Mouse (Mus musculus) heart, postnatal 0 days (tissue): Measurements from ENCODE around the gene Rhd. TPM values are rescaled to one million over a fixed set of nuclear protein-coding genes. Genes with fewer than 3 reads are reported as not detected.
"Not testable (repeated sequence)": the region's sequence is repeated elsewhere in the genome, so short reads cannot be mapped to it uniquely, and the experiment has no call there.

ENCODE experiments used
- ATAC-seq: fragments of 200-750 bp; cut with Nextera tagmentation; 2 replicates; pipeline ENCODE4 v1.8.0; 2017; ENCODE audit warnings: low read depth, moderate number of reproducible peaks, moderate library complexity; ENCODE audit not compliant: insufficient read depth
- DNase-seq: peaks from one replicate; pipeline ENCODE4 v3.0.0-alpha.2; 2016; ENCODE audit warnings: low spot score
- H3K27ac ChIP-seq: fragments of 300-500 bp; sonication (generic); 2 replicates; pipeline ENCODE4 v1.5.1; 2014; ENCODE audit warnings: low read depth, mild to moderate bottlenecking
- H3K27me3 ChIP-seq: fragments of 300-500 bp; sonication (generic); 2 replicates; pipeline ENCODE4 v1.6.1; 2014; ENCODE audit warnings: low read length, mixed read lengths; ENCODE audit not compliant: control insufficient read depth, insufficient read depth
- H3K36me3 ChIP-seq: fragments of 300-500 bp; sonication (generic); replicated peaks from 2 replicates; pipeline ENCODE4 v1.6.1; 2014; ENCODE audit warnings: low read length, mixed read lengths; ENCODE audit not compliant: control insufficient read depth, insufficient read depth
- H3K4me1 ChIP-seq: fragments of 300-500 bp; sonication (generic); 2 replicates; pipeline ENCODE4 v1.6.1; 2014; ENCODE audit warnings: antibody characterized with exemption; ENCODE audit not compliant: control insufficient read depth, insufficient read depth
- H3K4me2 ChIP-seq: fragments of 300-500 bp; sonication (generic); 2 replicates; pipeline ENCODE4 v1.6.1; 2014; ENCODE audit warnings: low read depth, mild to moderate bottlenecking, low read length, moderate library complexity
- H3K4me3 ChIP-seq: fragments of 300-500 bp; sonication (generic); 2 replicates; pipeline ENCODE4 v1.5.1; 2014; ENCODE audit warnings: low read depth, low read length
- H3K9ac ChIP-seq: fragments of 300-500 bp; sonication (generic); replicated peaks from 2 replicates; pipeline ENCODE4 v1.6.1; 2014; ENCODE audit warnings: low read depth, low read length, mixed read lengths
- H3K9me3 ChIP-seq: fragments of 300-500 bp; sonication (generic); replicated peaks from 2 replicates; pipeline ENCODE4 v1.6.1; 2016; ENCODE audit warnings: low read length; ENCODE audit not compliant: control insufficient read depth
- CTCF ChIP-seq: IDR thresholded peaks from 2 replicates; pipeline ENCODE4 v1.5.1; 2016; ENCODE audit warnings: antibody characterized with exemption, control low read depth, low read depth
- EP300 ChIP-seq: IDR thresholded peaks from 2 replicates; pipeline ENCODE4 v1.6.1; 2016; ENCODE audit warnings: antibody characterized with exemption, low read depth
- WGBS: fragments of 180-500 bp; shearing (Covaris S2); extraction: QIAGEN DNeasy Blood & Tissue Kit; methylation state at CpG from one replicate; pipeline ENCODE4 v1.1.7; 2014; 5-methylcytosine and 5-hydroxymethylcytosine counted together
- polyA plus RNA-seq: library from polyadenylated mRNA; unstranded; fragments of >200 nt; fragmentation: Nextera tagmentation; extraction: Ambion mirVana; gene quantifications from 2 replicates; pipeline ENCODE4 v1.2.1, GENCODE M21; 2015
- total RNA-seq: library from RNA; depleted of rRNA; stranded (reverse); fragments of >200 nt; gene quantifications from 2 replicates; pipeline ENCODE4 v1.2.3, GENCODE M21; 2014; ENCODE audit warnings: low replicate concordance

Rhd gene
- total and polyA plus RNA-seq, 2 experiments from 2014 or later = 7.7 to 10.3 TPM

- 88% methylated on average over 11 of the region's 11 CpGs for WGBS
- Histone ChIP-seq H3K36me3 (peaks cover 42% of the 10 kb centered on the region), H3K27ac (no peak overlapping the region), H3K9ac (no peak overlapping the region), H3K4me2 (no peak overlapping the region), H3K4me3 (no peak overlapping the region), H3K27me3 (no peaks in the 10 kb centered on the region), H3K9me3 (no peaks in the 10 kb centered on the region), H3K4me1 (no peaks in the 10 kb centered on the region)
- TF ChIP-seq CTCF (no peak), EP300 (no peak)
- ATAC-seq (no peak), DNase-seq (no peak)
Measured at GRCm38 (mm10) chr4:134827806-134828205, 36.5 kb upstream of the Rhd start.

DNA sequence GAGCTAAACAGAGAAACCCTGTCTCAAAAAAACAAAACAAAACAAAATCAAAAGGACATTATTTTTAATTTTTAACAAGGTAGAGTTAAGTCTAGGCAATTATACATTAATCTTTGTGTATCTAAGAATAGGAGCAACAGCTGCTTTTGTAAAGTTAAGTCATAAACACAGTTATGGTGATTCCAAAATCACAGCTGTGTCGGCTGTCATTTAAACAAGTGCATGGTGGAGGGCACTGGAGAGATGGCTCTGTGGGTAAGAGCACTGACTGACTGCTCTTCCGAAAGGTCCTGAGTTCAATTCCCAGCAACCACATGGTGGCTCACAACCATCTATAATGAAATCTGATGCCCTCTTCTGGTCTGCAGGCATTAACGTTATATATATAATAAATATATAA lies 32.4 kb upstream of the Rhd start:
- Histone ChIP-seq H3K9me3 (no peaks in the 10 kb centered on the region), H3K27me3 (no peaks in the 10 kb centered on the region), H3K4me1 (no peaks in the 10 kb centered on the region), H3K4me2 (no peak overlapping the region), H3K36me3 (peaks cover 40% of the 10 kb centered on the region), H3K4me3 (no peak overlapping the region), H3K27ac (no peak overlapping the region), H3K9ac (no peak overlapping the region)
- no peak for ATAC-seq
- 89% methylated on average over 3 of the region's 3 CpGs for WGBS
- no peak for DNase-seq
- no peak for TF ChIP-seq EP300
- no peak for TF ChIP-seq CTCF

DNA sequence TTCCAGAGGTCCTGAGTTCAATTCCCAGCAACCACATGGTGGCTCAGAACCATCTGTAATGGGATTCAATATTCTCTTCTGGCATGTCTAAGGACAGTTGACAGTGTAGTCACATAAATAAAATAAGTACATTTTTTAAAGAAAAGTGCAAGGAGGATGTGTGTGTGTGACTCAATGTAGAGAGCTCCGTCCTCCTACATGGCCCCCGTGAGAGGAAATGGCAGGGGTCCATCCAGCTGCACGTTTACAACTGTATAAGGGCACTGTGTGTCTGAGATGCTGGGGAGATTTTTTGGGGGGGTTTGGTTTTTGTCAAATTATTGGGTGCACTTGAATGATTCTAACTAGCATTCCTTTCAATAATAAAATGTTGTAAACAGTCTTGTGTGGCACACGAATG lies 28.9 kb upstream of the Rhd start:
- Histone ChIP-seq H3K27me3 (no peaks in the 10 kb centered on the region), H3K9ac (no peak overlapping the region), H3K4me3 (no peak overlapping the region), H3K4me1 (no peaks in the 10 kb centered on the region), H3K36me3 (peaks cover 20% of the 10 kb centered on the region), H3K4me2 (no peak overlapping the region), H3K9me3 (no peaks in the 10 kb centered on the region), H3K27ac (no peak overlapping the region)
- DNase-seq = no peak
- WGBS = 80% methylated on average over 4 of the region's 4 CpGs
- ATAC-seq = no peak
- no peak for TF ChIP-seq EP300
- no peak for TF ChIP-seq CTCF

DNA sequence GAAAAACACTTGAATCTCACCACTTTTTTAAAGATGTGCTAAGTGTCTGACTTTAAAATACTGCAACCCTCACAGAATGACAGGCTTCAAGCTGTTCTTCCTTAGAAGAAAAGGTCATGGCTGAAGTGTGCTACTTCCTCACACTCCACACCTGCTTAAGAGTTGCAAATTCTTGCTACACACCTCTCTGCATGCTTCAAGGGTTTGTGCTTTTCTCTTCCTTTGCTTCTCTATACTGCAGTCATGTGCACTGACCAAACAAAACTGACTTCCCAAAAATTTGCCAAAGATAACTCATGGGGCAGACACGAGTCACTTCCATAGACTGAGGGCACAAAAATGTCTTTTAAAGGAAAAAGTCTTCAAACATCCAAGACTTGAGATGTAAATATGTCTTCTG lies 26.1 kb upstream of the Rhd start:
- peaks cover 11% of the 10 kb centered on the region for H3K36me3 ChIP-seq
- WGBS = 55% methylated on average over 1 of the region's 1 CpGs
- TF ChIP-seq CTCF (no peak), EP300 (no peak)
- no peak overlapping the region for H3K4me2 ChIP-seq
- no peak overlapping the region for H3K9ac ChIP-seq
- no peaks in the 10 kb centered on the region for H3K4me1 ChIP-seq
- H3K9me3 ChIP-seq = no peaks in the 10 kb centered on the region
- H3K4me3 ChIP-seq = no peak overlapping the region
- ATAC-seq (no peak), DNase-seq (no peak)
- H3K27me3 ChIP-seq = no peaks in the 10 kb centered on the region
- no peak overlapping the region for H3K27ac ChIP-seq

DNA sequence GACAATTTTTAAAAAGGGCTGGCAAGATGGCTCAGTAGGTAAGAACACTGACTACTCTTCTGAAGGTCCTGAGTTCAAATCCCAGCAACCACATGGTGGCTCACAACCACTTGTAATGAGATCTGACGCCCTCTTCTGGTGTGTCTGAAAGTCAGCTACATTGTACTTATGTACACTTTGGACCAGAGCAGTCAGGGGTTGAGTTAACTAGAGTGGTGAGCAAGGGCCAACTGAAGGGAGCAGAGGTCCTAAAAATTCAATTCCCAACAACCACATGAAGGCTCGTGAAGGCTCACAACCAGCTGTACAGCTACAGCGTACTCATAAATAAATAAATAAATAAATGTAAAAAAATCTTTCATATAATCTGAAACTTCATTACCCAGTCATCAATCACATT lies 25.6 kb upstream of the Rhd start:
- H3K27me3 ChIP-seq, DNase-seq, H3K4me2 ChIP-seq, H3K36me3 ChIP-seq, ATAC-seq, H3K9ac ChIP-seq, H3K27ac ChIP-seq, H3K9me3 ChIP-seq, H3K4me3 ChIP-seq, H3K4me1 ChIP-seq: not testable (repeated sequence)
- 78% methylated on average over 3 of the region's 3 CpGs for WGBS

- DNase-seq (no peak), ATAC-seq (no peak)
- Histone ChIP-seq H3K9me3 (no peaks in the 10 kb centered on the region), H3K27me3 (no peaks in the 10 kb centered on the region), H3K27ac (no peak overlapping the region), H3K4me3 (no peak overlapping the region), H3K36me3 (peaks cover 8% of the 10 kb centered on the region), H3K4me2 (no peak overlapping the region), H3K4me1 (peaks cover 1% of the 10 kb centered on the region; the same call in 1 of the 2 replicates), H3K9ac (no peak overlapping the region)
- TF ChIP-seq EP300 = no peak
- no peak for TF ChIP-seq CTCF
- WGBS = 97% methylated on average over 1 of the region's 1 CpGs
Measured at GRCm38 (mm10) chr4:134840231-134840630, 24.1 kb upstream of the Rhd start.
